Mouse (Mus musculus) embryonic fibroblast, embryonic 13.5 days (primary cell): ENCODE results near the gene Spns2. TPM values are rescaled to one million over a fixed set of nuclear protein-coding genes. Genes with fewer than 3 reads are reported as not detected.

Experiments
- H3K27ac ChIP-seq: 2 replicates; pipeline ENCODE4 v1.5.1; 2012; ENCODE audit warnings: low read length, control low read depth, inconsistent platforms; ENCODE audit not compliant: insufficient read depth
- H3K4me1 ChIP-seq: 2 replicates; pipeline ENCODE4 v1.6.1; 2011; ENCODE audit warnings: low read length; ENCODE audit not compliant: control insufficient read depth, insufficient read depth
- H3K4me3 ChIP-seq: 2 replicates; pipeline ENCODE4 v1.5.1; 2011; ENCODE audit warnings: mild to moderate bottlenecking, control low read depth, low read length; ENCODE audit not compliant: insufficient read depth
- CTCF ChIP-seq: IDR thresholded peaks from 2 replicates; pipeline ENCODE4 v1.5.1; 2011; ENCODE audit warnings: mild to moderate bottlenecking, control low read depth, low read length, moderate library complexity, borderline replicate concordance; ENCODE audit not compliant: insufficient read depth
- POLR2A ChIP-seq: IDR thresholded peaks from 2 replicates; pipeline ENCODE4 v1.6.1; 2011; ENCODE audit warnings: low read depth, mild to moderate bottlenecking, control low read depth, low read length, moderate library complexity
- polyA plus RNA-seq: library from polyadenylated mRNA; stranded (reverse); fragments of >200 nt; gene quantifications from 2 replicates; pipeline ENCODE4 v1.2.4, GENCODE M21; 2011; ENCODE audit warnings: low read depth; ENCODE audit not compliant: missing spikeins, insufficient read length

Spns2 gene
- polyA plus RNA-seq, 1 experiment = 1.3 TPM

GRCm38 (mm10) chr11:72476074-72476625 lies 13.6 kb downstream of the Spns2 start:
- Histone ChIP-seq H3K27ac (no peak overlapping the region), H3K4me3 (no peak overlapping the region), H3K4me1 (no peaks in the 10 kb centered on the region)
- TF ChIP-seq POLR2A = no peak
- no peak for TF ChIP-seq CTCF

GRCm38 (mm10) chr11:72475408-72475807 lies 14.3 kb downstream of the Spns2 start:
- TF ChIP-seq CTCF = no peak
- TF ChIP-seq POLR2A = no peak
- Histone ChIP-seq H3K4me1 (no peaks in the 10 kb centered on the region), H3K27ac (no peak overlapping the region), H3K4me3 (no peak overlapping the region)

GRCm38 (mm10) chr11:72474926-72475325 lies 14.8 kb downstream of the Spns2 start:
- no peak overlapping the region for H3K4me3 ChIP-seq
- H3K27ac ChIP-seq = no peak overlapping the region
- TF ChIP-seq CTCF (no peak), POLR2A (no peak)
- no peaks in the 10 kb centered on the region for H3K4me1 ChIP-seq

GRCm38 (mm10) chr11:72473540-72473939 lies 16.2 kb downstream of the Spns2 start:
- no peak overlapping the region for H3K27ac ChIP-seq
- no peaks in the 10 kb centered on the region for H3K4me1 ChIP-seq
- no peak overlapping the region for H3K4me3 ChIP-seq
- TF ChIP-seq POLR2A (no peak), CTCF (no peak)

- H3K27ac ChIP-seq = no peak overlapping the region
- no peak for TF ChIP-seq CTCF
- no peak for TF ChIP-seq POLR2A
Observed at GRCm38 (mm10) chr11:72471381-72471780, 18.3 kb downstream of the Spns2 start.

GRCm38 (mm10) chr11:72470004-72470403 lies 19.7 kb downstream of the Spns2 start:
- Histone ChIP-seq H3K4me3 (no peak overlapping the region), H3K27ac (no peak overlapping the region), H3K4me1 (peaks cover 5% of the 10 kb centered on the region; the same call in 1 of the 2 replicates)
- no peak for TF ChIP-seq POLR2A
- TF ChIP-seq CTCF = no peak

More at GRCm38 (mm10) chr11:72471381-72471780, 18.3 kb downstream of the Spns2 start:
- peaks cover 5% of the 10 kb centered on the region; the same call in 1 of the 2 replicates for H3K4me1 ChIP-seq
- H3K4me3 ChIP-seq = no peak overlapping the region

- Histone ChIP-seq H3K4me1 (peaks cover 5% of the 10 kb centered on the region; the same call in 1 of the 2 replicates), H3K27ac (no peak overlapping the region), H3K4me3 (no peak overlapping the region)
- TF ChIP-seq CTCF = no peak
- no peak for TF ChIP-seq POLR2A
Observed at GRCm38 (mm10) chr11:72469217-72469616, 20.5 kb downstream of the Spns2 start.

GRCm38 (mm10) chr11:72468525-72468924 lies 21.2 kb downstream of the Spns2 start:
- TF ChIP-seq CTCF = no peak
- no peak for TF ChIP-seq POLR2A
- Histone ChIP-seq H3K4me1 (peaks cover 5% of the 10 kb centered on the region; the same call in 1 of the 2 replicates), H3K27ac (no peak overlapping the region), H3K4me3 (no peak overlapping the region)

GRCm38 (mm10) chr11:72466694-72467507 lies 22.8 kb downstream of the Spns2 start:
- Histone ChIP-seq H3K27ac (0 out of 2 replicates have a peak overlapping the region, but pooled peaks have one; percentile 21), H3K4me1 (peaks cover 5% of the 10 kb centered on the region; the same call in 1 of the 2 replicates), H3K4me3 (no peak overlapping the region)
- TF ChIP-seq CTCF (no peak), POLR2A (no peak)

- TF ChIP-seq CTCF (no peak), POLR2A (no peak)
- H3K4me3 ChIP-seq = no peak overlapping the region
- H3K27ac ChIP-seq = no peak overlapping the region
- peaks cover 5% of the 10 kb centered on the region; the same call in 1 of the 2 replicates for H3K4me1 ChIP-seq
Observed at GRCm38 (mm10) chr11:72465978-72466693, 23.6 kb downstream of the Spns2 start.
